Mouse (Mus musculus): ENCODE results near the gene Cog6. TPM values are rescaled to one million over a fixed set of nuclear protein-coding genes. Genes with fewer than 3 reads are reported as not detected.

Gene Cog6
- total and polyA plus RNA-seq, 3 experiments = 15.6 to 25.8 (median 18.4) TPM

- no peak overlapping the region for H3K9ac ChIP-seq (ENCODE audit: insufficient read depth, low read depth)
- H3K4me2 ChIP-seq (ENCODE audit: insufficient read depth, low read depth, poor library complexity, severe bottlenecking) = no peak overlapping the region
- in situ Hi-C loops (cut with MboI; ENCODE audit: low pct_ligation_motif_present, low pct_unique_long_range_greater_than_20kb, low sequenced_read_pairs) (loop anchor here (10.0 kb wide), 2 partner anchors 222 to 412 kb away; no protein-coding TSS in a partner anchor), dilution Hi-C loops (cut with MboI; ENCODE audit: extremely low pct_ligation_motif_present, extremely low pct_unique_long_range_greater_than_20kb, low sequenced_read_pairs) (no loop called here)
- no peaks in the 10 kb centered on the region for H3K36me3 ChIP-seq (replicated peaks in 1 of 2; ENCODE audit: control insufficient read depth in 1 of 2, insufficient read depth in 1 of 2, low read length in 1 of 2)
- no peak overlapping the region for H3K4me3 ChIP-seq (replicated peaks in 1 of 3; ENCODE audit: low read depth in 2 of 3, low read length in 2 of 3, poor library complexity in 1 of 3)
- H3K27ac ChIP-seq (ENCODE audit: insufficient read depth, low read depth) = no peak overlapping the region
- no peak for DNase-seq (ENCODE audit: extremely low read depth)
- peaks cover 0 to 6% of the 10 kb centered on the region in 2 experiments; a peak in 2 of 4 replicates for H3K4me1 ChIP-seq (ENCODE audit: control insufficient read depth in 1 of 2, insufficient read depth in 2 of 2)
- TF ChIP-seq USF2 (conservative IDR thresholded peaks at IDR 0.05; ENCODE audit: low read depth, low read length) = no peak
- no peak for TF ChIP-seq ELF1 (IDR thresholded peaks at IDR 0.05; ENCODE audit: low read depth, low read length)
- TF ChIP-seq RCOR1 (conservative IDR thresholded peaks at IDR 0.05; ENCODE audit: low read depth, low read length) = no peak
- no peak for TF ChIP-seq EP300 (IDR thresholded peaks at IDR 0.05; ENCODE audit: low read length)
- TF ChIP-seq CTCF (conservative IDR thresholded peaks at IDR 0.05 in 1 of 2, IDR thresholded peaks at IDR 0.05 in 1 of 2; ENCODE audit: low read depth in 2 of 2, low read length in 2 of 2) = no peak
- no peak for TF ChIP-seq UBTF (IDR thresholded peaks at IDR 0.05; ENCODE audit: low read depth, low read length)
- TF ChIP-seq JUN (IDR thresholded peaks at IDR 0.05; ENCODE audit: insufficient read depth, low read depth, low read length) = no peak
- no peak for TF ChIP-seq NELFE (IDR thresholded peaks at IDR 0.05; ENCODE audit: low read depth, low read length)
- no peaks in the 10 kb centered on the region for H3K9me3 ChIP-seq (replicated peaks; ENCODE audit: low read length)
- H3K27me3 ChIP-seq (replicated peaks) = no peaks in the 10 kb centered on the region
- H3K79me2 ChIP-seq (replicated peaks; ENCODE audit: control insufficient read depth, extremely low read depth, insufficient read depth, poor library complexity, severe bottlenecking) = no peaks in the 10 kb centered on the region
Measured at GRCm38 (mm10) chr3:53032432-53032831, 15.4 kb upstream of the Cog6 start.

- H3K9ac ChIP-seq (ENCODE audit: insufficient read depth, low read depth) = no peak overlapping the region
- in situ Hi-C loops (cut with MboI; ENCODE audit: low pct_ligation_motif_present, low pct_unique_long_range_greater_than_20kb, low sequenced_read_pairs) = loop anchor here (10.0 kb wide), 2 partner anchors 223 to 413 kb away; no protein-coding TSS in a partner anchor
Measured at GRCm38 (mm10) chr3:53031586-53031985, 14.5 kb upstream of the Cog6 start.

More at GRCm38 (mm10) chr3:53031586-53031985, 14.5 kb upstream of the Cog6 start:
- Histone ChIP-seq H3K4me1 (ENCODE audit: control insufficient read depth in 1 of 2, insufficient read depth in 2 of 2) (peaks cover 0 to 6% of the 10 kb centered on the region in 2 experiments; a peak in 2 of 4 replicates), H3K27ac (ENCODE audit: insufficient read depth, low read depth) (no peak overlapping the region), H3K27me3 (replicated peaks) (no peaks in the 10 kb centered on the region), H3K4me2 (ENCODE audit: insufficient read depth, low read depth, poor library complexity, severe bottlenecking) (no peak overlapping the region), H3K9me3 (replicated peaks; ENCODE audit: low read length) (no peaks in the 10 kb centered on the region), H3K36me3 (replicated peaks in 1 of 2; ENCODE audit: control insufficient read depth in 1 of 2, insufficient read depth in 1 of 2, low read length in 1 of 2) (no peaks in the 10 kb centered on the region), H3K79me2 (replicated peaks; ENCODE audit: control insufficient read depth, extremely low read depth, insufficient read depth, poor library complexity, severe bottlenecking) (no peaks in the 10 kb centered on the region), H3K4me3 (replicated peaks in 1 of 3; ENCODE audit: low read depth in 2 of 3, low read length in 2 of 3, poor library complexity in 1 of 3) (no peak overlapping the region)
- dilution Hi-C loops (cut with MboI; ENCODE audit: extremely low pct_ligation_motif_present, extremely low pct_unique_long_range_greater_than_20kb, low sequenced_read_pairs) = no loop called here
- no peak for DNase-seq (ENCODE audit: extremely low read depth)
- TF ChIP-seq JUN (IDR thresholded peaks at IDR 0.05; ENCODE audit: insufficient read depth, low read depth, low read length) (no peak), MYC (IDR thresholded peaks at IDR 0.05; ENCODE audit: low read depth, low read length) (no peak), E2F4 (IDR thresholded peaks at IDR 0.05; ENCODE audit: insufficient replicate concordance, low read depth, low read length) (no peak), POLR2A (IDR thresholded peaks at IDR 0.05; ENCODE audit: low read depth, low read length) (no peak), IRF4 (IDR thresholded peaks at IDR 0.05; ENCODE audit: low read depth, low read length) (no peak), NRF1 (IDR thresholded peaks at IDR 0.05; ENCODE audit: low read depth, low read length) (no peak), CHD2 (IDR thresholded peaks at IDR 0.05; ENCODE audit: low read length) (no peak), HCFC1 (IDR thresholded peaks at IDR 0.05; ENCODE audit: low read depth, low read length) (no peak), MXI1 (IDR thresholded peaks at IDR 0.05; ENCODE audit: low read depth, low read length) (no peak), GABPA (IDR thresholded peaks at IDR 0.05; ENCODE audit: insufficient replicate concordance, low read depth, low read length) (no peak), POLR2AphosphoS2 (IDR thresholded peaks at IDR 0.05; ENCODE audit: low read depth, low read length) (no peak), USF2 (conservative IDR thresholded peaks at IDR 0.05; ENCODE audit: low read depth, low read length) (no peak), CTCF (conservative IDR thresholded peaks at IDR 0.05 in 1 of 2, IDR thresholded peaks at IDR 0.05 in 1 of 2; ENCODE audit: low read depth in 2 of 2, low read length in 2 of 2) (no peak), ZMIZ1 (IDR thresholded peaks at IDR 0.05; ENCODE audit: low read depth, low read length) (no peak), KAT2A (IDR thresholded peaks at IDR 0.05; ENCODE audit: insufficient replicate concordance, low read length) (no peak), SIN3A (IDR thresholded peaks at IDR 0.05; ENCODE audit: low read length) (no peak), NELFE (IDR thresholded peaks at IDR 0.05; ENCODE audit: low read depth, low read length) (no peak), TBP (conservative IDR thresholded peaks at IDR 0.05; ENCODE audit: low read depth, low read length) (no peak), MAZ (IDR thresholded peaks at IDR 0.05; ENCODE audit: low read depth, low read length) (no peak), MAX (IDR thresholded peaks at IDR 0.05; ENCODE audit: low read length) (no peak)

All from CH12.LX (cell line).